Mouse (Mus musculus): ENCODE measurements at regions not wholly inside any gene's neighbourhood (a gene's known extent, or its start where the extent isn't known, plus 50 kb on each side); places are given as distances from the start of the nearest gene placed in this dataset.

- no peaks in the 10 kb centered on the region for H3K27me3 ChIP-seq (ENCODE audit: insufficient read depth, low read length)
- H3K4me2 ChIP-seq (ENCODE audit: low read depth, low read length), result no peak overlapping the region
- H3K27ac ChIP-seq, result no peak overlapping the region
- H3K4me3 ChIP-seq (ENCODE audit: low read length), result no peak overlapping the region
- no peak overlapping the region for H3K9ac ChIP-seq (replicated peaks; ENCODE audit: low read length)
- TF ChIP-seq CTCF (IDR thresholded peaks at IDR 0.05; ENCODE audit: low read depth), result no peak
- no peaks in the 10 kb centered on the region for H3K36me3 ChIP-seq (ENCODE audit: insufficient read depth, low read length)
- H3K9me3 ChIP-seq (ENCODE audit: low read length), result no peaks in the 10 kb centered on the region
- ATAC-seq (no peak), DNase-seq (ENCODE audit: low spot score) (no peak)
- WGBS, result 97% methylated on average over 4 of the region's 4 CpGs
- H3K4me1 ChIP-seq (ENCODE audit: insufficient read depth, low read length), result no peaks in the 10 kb centered on the region
Measured at GRCm38 (mm10) chr2:75427936-75428458, 231.1 kb upstream of the Hnrnpa3 start.

GRCm38 (mm10) chr2:75430161-75430940, 228.7 kb upstream of the Hnrnpa3 start:
- no peak overlapping the region for H3K9ac ChIP-seq (replicated peaks; ENCODE audit: low read length)
- H3K36me3 ChIP-seq (ENCODE audit: insufficient read depth, low read length), result no peaks in the 10 kb centered on the region
- WGBS, result 85% methylated on average over 4 of the region's 4 CpGs
- H3K27ac ChIP-seq, result no peak overlapping the region
- H3K4me3 ChIP-seq (ENCODE audit: low read length), result no peak overlapping the region
- H3K4me1 ChIP-seq (ENCODE audit: insufficient read depth, low read length), result no peaks in the 10 kb centered on the region
- ATAC-seq (no peak), DNase-seq (ENCODE audit: low spot score) (no peak)
- H3K4me2 ChIP-seq (ENCODE audit: low read depth, low read length), result no peak overlapping the region
- no peaks in the 10 kb centered on the region for H3K9me3 ChIP-seq (ENCODE audit: low read length)
- no peaks in the 10 kb centered on the region for H3K27me3 ChIP-seq (ENCODE audit: insufficient read depth, low read length)
- TF ChIP-seq CTCF (IDR thresholded peaks at IDR 0.05; ENCODE audit: low read depth), result no peak

DNA sequence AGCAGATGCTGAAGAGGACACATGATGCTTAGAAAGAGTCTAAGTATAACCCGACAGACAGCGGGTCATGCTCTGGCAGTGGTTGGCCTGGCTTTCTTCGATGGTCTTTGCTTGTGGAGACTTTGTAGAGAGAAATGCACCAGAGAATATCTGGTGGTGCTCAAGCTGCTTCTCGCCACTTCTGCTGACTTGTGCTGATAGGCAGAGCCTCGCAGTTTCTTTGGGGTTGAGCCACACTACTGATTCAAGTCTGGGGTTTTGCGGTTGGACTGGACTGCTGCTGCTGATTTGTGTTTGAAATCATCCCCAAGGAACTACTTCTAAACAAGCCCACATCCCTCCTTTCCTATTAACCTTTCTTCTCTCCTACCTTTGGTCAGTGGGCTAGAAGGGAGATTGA, 227.1 kb upstream of the Hnrnpa3 start:
- H3K27me3 ChIP-seq (ENCODE audit: insufficient read depth, low read length), result no peaks in the 10 kb centered on the region
- H3K27ac ChIP-seq, result no peak overlapping the region
- H3K9me3 ChIP-seq (ENCODE audit: low read length), result no peaks in the 10 kb centered on the region
- H3K4me1 ChIP-seq (ENCODE audit: insufficient read depth, low read length), result no peaks in the 10 kb centered on the region
- no peak overlapping the region for H3K4me3 ChIP-seq (ENCODE audit: low read length)
- H3K9ac ChIP-seq (replicated peaks; ENCODE audit: low read length), result no peak overlapping the region
- DNase-seq (ENCODE audit: low spot score) (no peak), ATAC-seq (no peak)
- H3K4me2 ChIP-seq (ENCODE audit: low read depth, low read length), result no peak overlapping the region
- H3K36me3 ChIP-seq (ENCODE audit: insufficient read depth, low read length), result no peaks in the 10 kb centered on the region
- 87% methylated on average over 6 of the region's 6 CpGs for WGBS
- TF ChIP-seq CTCF (IDR thresholded peaks at IDR 0.05; ENCODE audit: low read depth), result no peak

DNA sequence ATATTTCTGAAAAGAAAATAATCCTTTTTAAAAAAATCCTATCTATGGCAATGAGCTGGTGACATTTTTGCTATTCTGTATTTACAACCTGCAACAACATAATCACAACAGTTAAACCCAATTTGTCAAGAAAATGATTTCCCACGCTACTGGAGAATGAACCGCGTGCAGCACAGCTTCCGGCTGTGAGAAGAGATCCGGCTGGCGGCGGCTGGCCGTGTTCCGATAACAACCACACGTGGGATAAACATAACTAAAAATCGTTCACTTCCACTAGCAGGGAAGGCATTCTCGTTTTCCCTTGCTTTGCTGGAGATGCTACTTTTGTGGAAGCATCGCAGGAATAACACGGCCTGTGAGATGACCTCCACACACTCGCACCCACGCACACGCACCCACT, 224.5 kb upstream of the Hnrnpa3 start:
- no peak overlapping the region for H3K27ac ChIP-seq
- no peak for TF ChIP-seq CTCF (IDR thresholded peaks at IDR 0.05; ENCODE audit: low read depth)
- ATAC-seq (no peak), DNase-seq (ENCODE audit: low spot score) (no peak)
- 83% methylated on average over 17 of the region's 17 CpGs for WGBS
- no peaks in the 10 kb centered on the region for H3K9me3 ChIP-seq (ENCODE audit: low read length)
- H3K27me3 ChIP-seq (ENCODE audit: insufficient read depth, low read length), result no peaks in the 10 kb centered on the region
- no peaks in the 10 kb centered on the region for H3K36me3 ChIP-seq (ENCODE audit: insufficient read depth, low read length)
- no peak overlapping the region for H3K4me2 ChIP-seq (ENCODE audit: low read depth, low read length)
- H3K4me1 ChIP-seq (ENCODE audit: insufficient read depth, low read length), result no peaks in the 10 kb centered on the region
- no peak overlapping the region for H3K9ac ChIP-seq (replicated peaks; ENCODE audit: low read length)
- no peak overlapping the region for H3K4me3 ChIP-seq (ENCODE audit: low read length)

GRCm38 (mm10) chr2:75439522-75440230, 219.4 kb upstream of the Hnrnpa3 start:
- WGBS, result 80% methylated on average over 10 of the region's 10 CpGs
- Histone ChIP-seq H3K4me1 (ENCODE audit: insufficient read depth, low read length) (no peaks in the 10 kb centered on the region), H3K4me2 (ENCODE audit: low read depth, low read length) (no peak overlapping the region), H3K27ac (no peak overlapping the region), H3K9me3 (ENCODE audit: low read length) (no peaks in the 10 kb centered on the region), H3K27me3 (ENCODE audit: insufficient read depth, low read length) (no peaks in the 10 kb centered on the region), H3K9ac (replicated peaks; ENCODE audit: low read length) (no peak overlapping the region), H3K4me3 (ENCODE audit: low read length) (no peak overlapping the region), H3K36me3 (ENCODE audit: insufficient read depth, low read length) (no peaks in the 10 kb centered on the region)
- TF ChIP-seq CTCF (IDR thresholded peaks at IDR 0.05; ENCODE audit: low read depth), result no peak
- no peak for DNase-seq (ENCODE audit: low spot score)
- ATAC-seq, result no peak

DNA sequence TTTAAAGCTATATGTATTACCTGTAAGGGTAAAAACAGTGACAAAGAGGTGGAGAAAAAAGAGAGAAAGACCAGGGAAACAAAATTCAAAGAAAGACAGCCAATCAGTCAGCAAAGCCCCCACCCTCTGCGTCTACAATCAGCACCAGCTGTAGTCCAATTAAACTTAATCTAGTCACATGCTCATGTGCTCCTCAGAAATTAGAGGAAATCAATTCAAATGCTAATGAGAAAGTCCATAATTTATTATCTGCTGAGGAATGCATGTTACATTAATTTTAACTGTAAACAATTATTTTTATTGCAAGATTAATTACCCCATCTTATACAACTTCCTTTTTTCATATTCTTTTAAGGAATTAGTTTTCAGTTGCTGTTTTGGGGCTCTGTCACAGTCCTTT, 216.4 kb upstream of the Hnrnpa3 start:
- WGBS, result 37% methylated on average over 1 of the region's 1 CpGs
- DNase-seq (ENCODE audit: low spot score) (no peak), ATAC-seq (no peak)
- Histone ChIP-seq H3K9ac (replicated peaks; ENCODE audit: low read length) (no peak overlapping the region), H3K9me3 (ENCODE audit: low read length) (no peaks in the 10 kb centered on the region), H3K27me3 (ENCODE audit: insufficient read depth, low read length) (no peaks in the 10 kb centered on the region), H3K4me2 (ENCODE audit: low read depth, low read length) (no peak overlapping the region), H3K27ac (no peak overlapping the region), H3K4me3 (ENCODE audit: low read length) (no peak overlapping the region), H3K36me3 (ENCODE audit: insufficient read depth, low read length) (no peaks in the 10 kb centered on the region), H3K4me1 (ENCODE audit: insufficient read depth, low read length) (0 out of 2 replicates have a peak, but pooled peaks cover 2% of the 10 kb centered on the region)
- no peak for TF ChIP-seq CTCF (IDR thresholded peaks at IDR 0.05; ENCODE audit: low read depth)

DNA sequence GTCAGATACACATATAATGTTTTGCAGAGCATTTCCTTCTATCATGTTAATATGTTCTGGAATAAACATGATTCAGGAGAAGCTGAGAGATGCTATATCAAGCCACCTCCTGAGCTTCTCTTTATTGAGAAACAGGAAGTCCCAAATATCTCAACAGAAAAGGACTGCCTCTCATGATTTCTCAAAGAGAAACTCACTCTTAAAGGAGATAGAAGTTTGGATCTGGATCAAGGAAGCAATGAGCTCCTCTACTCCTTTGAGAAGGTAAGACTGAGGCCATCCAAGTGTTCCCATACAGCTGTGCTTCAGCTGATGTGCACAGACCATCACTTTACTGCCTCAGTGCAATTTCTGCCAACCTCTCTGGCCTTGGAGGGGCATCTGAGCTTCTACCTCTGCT, 213.9 kb upstream of the Hnrnpa3 start:
- no peaks in the 10 kb centered on the region for H3K27me3 ChIP-seq (ENCODE audit: insufficient read depth, low read length)
- H3K36me3 ChIP-seq (ENCODE audit: insufficient read depth, low read length), result no peaks in the 10 kb centered on the region
- H3K4me3 ChIP-seq (ENCODE audit: low read length), result no peak overlapping the region
- ATAC-seq (no peak), DNase-seq (ENCODE audit: low spot score) (no peak)
- no peaks in the 10 kb centered on the region for H3K9me3 ChIP-seq (ENCODE audit: low read length)
- 0 out of 2 replicates have a peak, but pooled peaks cover 2% of the 10 kb centered on the region for H3K4me1 ChIP-seq (ENCODE audit: insufficient read depth, low read length)
- H3K9ac ChIP-seq (replicated peaks; ENCODE audit: low read length), result no peak overlapping the region
- no peak overlapping the region for H3K27ac ChIP-seq
- no peak overlapping the region for H3K4me2 ChIP-seq (ENCODE audit: low read depth, low read length)
- no peak for TF ChIP-seq CTCF (IDR thresholded peaks at IDR 0.05; ENCODE audit: low read depth)

All from hindbrain, postnatal 0 days (tissue).